Mouse (Mus musculus) urinary bladder, postnatal 14 days (tissue): ENCODE data around the gene Nrde2.

Source experiments
- DNase-seq: peaks from one replicate; pipeline ENCODE4 v3.0.0; 2021; ENCODE audit warnings: low spot score

Gene Nrde2

DNA sequence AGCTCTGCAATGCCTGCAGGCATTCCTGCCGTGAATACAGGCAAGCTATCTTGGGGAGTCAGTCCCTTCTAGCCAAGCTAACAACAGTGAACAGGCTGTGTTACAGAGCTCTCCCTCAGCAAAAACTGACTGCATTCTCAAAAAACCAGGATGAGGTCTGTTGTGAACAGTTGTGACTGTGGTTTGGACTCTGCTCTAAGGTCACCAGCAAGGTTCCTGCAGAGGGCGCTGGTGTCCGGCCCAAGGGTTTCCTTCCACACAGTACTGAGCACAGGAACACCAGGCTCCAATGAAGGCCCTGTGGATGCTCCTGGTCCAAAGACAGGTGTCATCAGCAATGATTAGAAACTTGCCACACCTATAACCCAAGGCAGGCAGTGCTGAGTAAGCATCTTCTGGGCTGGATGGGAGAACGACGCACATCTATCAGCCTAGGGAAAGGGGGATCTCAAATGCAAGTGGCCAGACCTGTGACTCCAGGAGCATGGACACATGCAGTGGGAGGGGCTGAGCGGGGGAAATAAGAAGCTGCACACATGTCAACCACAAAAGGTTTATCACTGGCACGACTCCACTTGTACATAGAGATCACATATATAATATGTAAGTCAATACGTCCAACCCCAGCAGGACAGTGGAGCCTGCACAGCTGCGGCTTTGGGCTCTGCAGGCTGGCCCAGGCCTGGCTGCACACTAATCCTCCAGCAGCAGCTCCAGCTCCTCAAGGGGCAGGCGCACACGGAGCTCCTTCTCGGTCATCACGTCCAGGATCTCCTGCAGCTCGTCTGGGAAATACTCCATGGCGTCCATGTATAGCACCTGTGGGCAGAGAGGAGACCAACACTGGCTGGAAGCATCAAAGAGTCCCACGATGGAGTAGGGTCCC, 34.3 kb downstream of the Nrde2 start:
- DNase-seq, result no peak

GRCm38 (mm10) chr12:100123476-100123875, 36.0 kb downstream of the Nrde2 start:
- DNase-seq, result no peak

DNA sequence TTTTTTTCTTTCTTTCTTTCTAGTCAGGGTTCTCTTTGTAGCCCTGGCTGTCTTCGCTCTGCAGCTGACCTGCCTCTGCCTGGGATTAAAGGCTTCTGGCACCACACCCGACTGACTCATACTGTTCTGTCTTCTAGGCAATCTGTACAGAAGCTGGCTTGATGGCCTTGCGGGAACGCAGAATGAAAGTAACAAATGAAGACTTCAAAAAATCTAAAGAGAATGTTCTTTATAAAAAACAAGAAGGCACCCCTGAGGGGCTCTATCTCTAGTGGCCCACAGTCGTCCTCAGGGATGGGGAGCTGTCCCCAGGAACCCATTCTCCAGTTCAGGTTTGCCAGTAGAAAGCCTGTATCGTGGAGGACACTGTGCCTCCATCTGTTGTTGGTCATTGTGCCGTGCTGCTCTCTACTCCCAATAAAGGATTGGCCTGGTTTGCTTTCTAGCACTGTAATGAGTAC, 36.5 kb downstream of the Nrde2 start:
- peak; percentile 76 for DNase-seq

DNA sequence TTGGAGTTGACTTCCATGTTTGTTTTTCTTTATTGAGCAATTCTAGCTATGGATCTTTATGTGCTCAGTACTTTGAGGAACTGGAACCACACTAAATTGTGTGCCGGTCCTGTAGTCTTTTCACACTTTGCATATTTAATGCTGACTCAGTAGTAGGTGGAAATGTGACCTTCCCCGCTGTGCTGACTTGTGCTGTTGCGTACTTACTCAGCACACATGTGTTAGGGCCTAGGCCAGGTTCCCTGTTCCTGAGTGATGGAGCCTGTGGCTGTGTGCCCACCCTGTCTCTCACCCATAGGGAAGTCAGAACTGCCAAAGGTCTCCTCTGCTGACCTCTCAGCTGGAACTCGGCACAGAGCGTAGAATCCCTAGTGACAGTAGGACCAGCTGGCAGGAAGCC, 43.5 kb downstream of the Nrde2 start:
- no peak for DNase-seq

DNA sequence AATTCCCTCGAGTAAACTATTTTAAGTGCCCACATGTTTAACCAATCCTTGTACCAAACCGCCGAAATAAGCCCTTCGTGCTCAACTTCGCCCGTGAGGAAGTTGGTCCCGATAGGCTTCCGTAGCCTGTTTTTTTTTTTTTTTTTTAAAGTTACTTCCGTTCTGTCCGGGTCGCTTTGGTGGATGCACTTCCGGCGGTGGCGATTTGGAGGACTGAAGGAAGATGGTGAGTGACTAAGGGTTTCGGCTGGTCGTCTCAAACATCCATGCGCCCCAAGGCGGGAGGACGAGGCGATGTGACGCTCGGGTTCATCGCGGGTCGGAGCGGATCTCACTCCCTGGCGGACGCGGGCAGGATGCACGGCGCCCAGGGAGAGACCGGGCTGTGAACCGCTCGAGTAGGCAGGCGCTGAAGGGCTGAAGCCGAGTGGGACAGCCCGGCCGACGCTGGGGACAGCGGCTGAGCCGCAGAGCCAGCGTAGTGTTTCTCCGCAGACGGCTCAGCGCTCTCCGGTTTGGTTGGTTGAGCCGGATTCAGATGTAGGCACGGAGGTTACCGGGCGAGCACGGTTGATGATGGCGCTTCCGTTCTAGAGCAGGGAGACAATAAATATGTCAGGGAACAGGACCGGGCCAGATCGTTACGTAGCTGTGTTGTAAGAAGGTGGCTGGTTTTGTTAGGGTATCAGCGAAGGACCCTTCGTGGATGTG, 49.3 kb downstream of the Nrde2 start, which contains the start of gene Psmc1:
Psmc1 (plus strand) TSS at position 169 of the 711 bp plus-strand sequence.
- DNase-seq, result peak; percentile 75

DNA sequence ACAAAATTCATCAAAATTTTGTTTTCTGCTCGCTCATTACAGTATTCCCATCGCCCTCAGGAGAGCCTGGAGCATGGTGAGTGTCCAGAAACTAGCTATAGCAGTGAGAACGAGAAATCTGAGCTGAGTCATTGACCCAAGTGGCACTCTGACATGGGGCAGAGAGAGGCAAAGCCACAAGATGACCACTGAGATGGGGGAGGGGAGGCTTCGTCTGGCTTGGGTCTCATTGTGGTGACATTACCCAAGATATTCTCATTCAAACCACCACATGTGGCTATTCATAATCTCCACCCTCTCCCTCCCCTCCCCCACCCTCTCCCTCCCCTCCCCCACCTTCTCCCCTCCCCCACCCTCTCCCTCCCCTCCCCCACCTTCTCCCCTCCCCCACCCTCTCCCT, 52.0 kb downstream of the Nrde2 start:
- DNase-seq, result no peak

- peak; percentile 79 for DNase-seq
These were observed 53.1 kb downstream of the Nrde2 start for GRCm38 (mm10) chr12:100106275-100106895.

GRCm38 (mm10) chr12:100104530-100104929, 54.9 kb downstream of the Nrde2 start:
- DNase-seq, result no peak

- no peak for DNase-seq
These were observed 57.8 kb downstream of the Nrde2 start for GRCm38 (mm10) chr12:100101651-100102050.

DNA sequence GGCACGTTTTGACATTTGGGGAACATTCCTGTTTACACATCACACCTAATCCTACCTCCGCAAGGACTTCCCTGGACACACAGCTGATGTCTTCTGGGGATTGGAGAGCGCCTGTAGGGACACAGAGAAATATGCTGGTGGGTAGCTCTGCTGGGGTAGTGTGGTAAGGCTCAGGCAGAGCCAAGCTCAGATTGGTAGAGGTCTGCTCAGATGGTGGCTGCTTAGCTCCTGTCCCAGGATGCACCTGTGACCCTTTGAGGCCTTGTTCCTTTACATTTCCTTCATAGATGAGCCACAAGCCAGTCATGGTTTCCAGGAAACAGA, 58.8 kb downstream of the Nrde2 start:
- no peak for DNase-seq

DNA sequence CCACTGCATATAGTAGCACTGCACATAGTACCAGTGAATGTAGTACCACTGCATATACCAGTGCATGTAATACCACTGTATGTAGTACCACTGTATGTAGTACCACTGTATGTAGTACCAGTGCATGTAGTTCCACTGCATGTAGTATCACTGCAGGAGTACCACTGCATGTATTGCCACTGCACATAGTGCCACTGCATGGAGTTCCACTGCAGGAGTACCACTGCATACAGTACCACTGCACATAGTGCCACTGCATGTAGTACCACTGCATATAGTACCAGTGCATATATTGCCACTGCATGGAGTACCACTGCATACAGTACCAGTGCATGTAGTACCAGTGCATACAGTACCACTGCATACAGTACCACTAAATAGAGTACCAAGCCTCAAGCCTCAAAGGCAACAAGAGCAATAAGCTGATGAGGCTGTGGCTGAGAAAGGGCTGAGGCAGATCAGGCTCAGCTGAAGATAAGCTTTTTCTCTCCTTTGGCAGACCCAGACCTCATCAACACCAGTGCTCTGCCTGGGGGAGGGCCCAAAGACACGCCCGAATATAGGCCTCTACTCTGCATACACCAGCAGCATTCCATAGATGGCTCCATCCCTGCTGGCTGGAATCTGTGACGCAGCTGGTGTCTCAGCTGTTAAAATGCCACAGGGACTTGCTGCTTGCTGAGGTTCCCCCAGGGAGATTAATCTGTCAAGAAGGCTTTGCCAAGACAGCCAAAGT, 59.3 kb downstream of the Nrde2 start:
- no peak for DNase-seq

GRCm38 (mm10) chr12:100093046-100093445, 66.4 kb downstream of the Nrde2 start:
- DNase-seq, result no peak

DNA sequence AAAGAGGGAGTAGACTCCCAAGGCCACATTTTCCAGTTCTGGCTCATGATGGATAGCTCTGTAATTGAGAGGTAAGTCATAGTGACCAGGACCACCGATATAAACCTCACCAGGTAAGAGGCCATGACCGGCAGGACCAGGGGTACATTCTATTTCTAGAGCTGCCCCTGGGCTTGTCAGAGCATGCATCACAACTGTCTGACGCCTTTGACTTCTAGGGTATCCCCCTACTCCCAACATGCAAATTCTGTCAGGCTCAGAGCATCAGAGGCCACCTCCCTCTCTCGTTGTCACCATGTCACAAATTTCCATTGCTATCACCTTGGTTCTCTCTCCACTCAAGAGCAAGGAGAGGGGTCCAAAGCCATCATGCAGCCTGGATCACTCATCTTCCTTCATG, 68.7 kb downstream of the Nrde2 start:
- no peak for DNase-seq

GRCm38 (mm10) chr12:100089265-100089664, 70.2 kb downstream of the Nrde2 start:
- no peak for DNase-seq

DNA sequence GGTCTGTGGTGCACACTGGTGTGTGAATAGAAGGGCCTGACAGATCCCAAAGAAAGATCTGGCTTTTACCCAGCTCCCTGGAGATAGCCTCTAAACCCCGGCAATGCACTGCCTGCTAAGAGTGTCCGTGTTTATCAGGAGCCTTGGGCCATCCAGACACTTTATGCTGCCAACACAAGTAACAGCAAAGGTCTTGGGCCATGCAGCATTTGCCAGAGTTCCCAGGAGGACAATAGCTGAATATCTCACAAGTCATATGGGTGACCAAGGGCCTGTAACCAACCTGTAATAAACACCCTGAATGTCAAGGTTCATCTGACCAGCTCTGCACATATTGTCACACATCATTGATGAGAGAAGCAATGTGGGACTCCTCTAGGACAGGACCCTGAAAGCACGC, 71.4 kb downstream of the Nrde2 start:
- DNase-seq, result no peak

GRCm38 (mm10) chr12:100079636-100080286, 79.7 kb downstream of the Nrde2 start:
- no peak for DNase-seq

- DNase-seq, result no peak
These were observed 83.7 kb downstream of the Nrde2 start for GRCm38 (mm10) chr12:100075715-100076114.
